Mouse (Mus musculus) gastrocnemius, postnatal 14 days (tissue): Measurements from ENCODE around the gene Rgs6. TPM values are rescaled to one million over a fixed set of nuclear protein-coding genes. Genes with fewer than 3 reads are reported as not detected.

Experiments
- DNase-seq: peaks from one replicate; pipeline ENCODE4 v3.0.0; 2021; ENCODE audit warnings: mixed read lengths
- intact Hi-C: fragments of 180-260 bp; cut with DNase I; formaldehyde crosslinking; loops from one replicate; pipeline ENCODE4 v1.15.1; 2025; ENCODE audit warnings: low total_unique reads
- total RNA-seq, 2 experiments: library from RNA; stranded (reverse); gene quantifications; 2 replicates each; pipeline ENCODE4 v1.2.3; 2021

Rgs6 gene
- total RNA-seq, 2 experiments from 2014 or later = 1.6 to 2.6 TPM

DNA sequence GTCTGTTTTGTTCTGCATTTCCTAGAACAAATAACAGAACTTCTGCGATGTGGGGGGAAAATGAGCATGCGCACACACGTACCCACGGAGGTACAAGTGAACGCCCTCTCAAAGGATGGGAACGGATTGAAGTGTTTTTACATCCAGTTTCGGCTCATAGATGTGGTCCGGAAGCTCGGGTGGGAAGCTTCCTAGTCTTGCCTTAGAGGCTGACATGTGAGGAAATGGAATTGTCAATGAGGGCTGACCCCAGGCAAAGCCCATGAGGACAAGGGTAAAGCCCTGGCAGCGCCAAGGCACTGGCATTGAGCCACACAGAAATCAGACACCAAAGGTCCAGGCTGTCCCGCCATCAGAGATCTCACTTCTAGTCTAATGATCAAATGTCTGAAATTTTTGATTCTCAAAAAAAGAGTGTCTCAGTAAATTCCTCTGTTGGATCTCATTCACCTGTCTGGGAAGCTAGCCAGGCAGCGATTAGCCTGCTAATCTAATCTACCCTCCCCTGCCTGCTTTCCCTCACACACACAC, 457.0 kb downstream of the Rgs6 start:
- no peak for DNase-seq
- intact Hi-C loops = no loop called here

DNA sequence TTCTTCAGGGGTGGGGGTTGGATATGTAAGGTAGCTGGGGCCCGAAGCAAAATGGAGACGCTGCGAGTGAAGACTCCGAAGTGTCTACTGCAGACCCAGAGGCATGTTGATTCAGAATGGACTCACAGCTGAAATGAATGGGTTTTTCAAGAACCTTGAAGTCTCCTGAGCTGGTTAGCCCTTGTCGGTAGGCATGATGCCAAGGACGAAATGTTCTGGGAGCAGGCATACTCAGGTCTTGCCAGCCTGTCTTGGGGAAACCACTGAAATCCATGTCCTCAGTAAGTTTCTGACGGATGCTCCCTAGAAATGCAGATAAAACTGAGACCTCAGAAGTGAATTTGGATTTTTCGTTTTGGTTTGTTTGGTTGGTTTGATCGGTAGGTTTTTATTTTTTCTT, 458.6 kb downstream of the Rgs6 start:
- DNase-seq = no peak

DNA sequence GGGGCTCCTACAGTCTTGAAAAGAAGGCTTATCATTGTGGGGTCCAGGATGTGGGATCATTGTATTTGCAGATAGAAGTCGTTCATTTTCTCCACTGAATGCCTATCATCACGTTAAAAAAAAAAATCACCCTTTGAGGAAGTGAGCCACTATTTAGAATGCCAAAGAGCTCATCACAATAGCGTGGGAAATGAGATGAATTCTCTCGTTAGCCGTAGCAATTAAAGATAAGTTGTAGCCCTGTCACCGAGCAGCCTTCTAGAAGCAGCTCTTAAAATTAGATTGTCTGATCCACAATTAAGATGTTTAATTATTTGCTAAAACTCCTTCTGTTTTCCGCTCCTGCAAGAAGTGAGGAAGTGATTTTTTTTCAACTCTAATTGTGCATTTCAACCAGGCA, 459.6 kb downstream of the Rgs6 start:
- DNase-seq = no peak
- intact Hi-C loops = no loop called here

More for the DNA sequence above, 458.6 kb downstream of the Rgs6 start:
- intact Hi-C loops = no loop called here

DNA sequence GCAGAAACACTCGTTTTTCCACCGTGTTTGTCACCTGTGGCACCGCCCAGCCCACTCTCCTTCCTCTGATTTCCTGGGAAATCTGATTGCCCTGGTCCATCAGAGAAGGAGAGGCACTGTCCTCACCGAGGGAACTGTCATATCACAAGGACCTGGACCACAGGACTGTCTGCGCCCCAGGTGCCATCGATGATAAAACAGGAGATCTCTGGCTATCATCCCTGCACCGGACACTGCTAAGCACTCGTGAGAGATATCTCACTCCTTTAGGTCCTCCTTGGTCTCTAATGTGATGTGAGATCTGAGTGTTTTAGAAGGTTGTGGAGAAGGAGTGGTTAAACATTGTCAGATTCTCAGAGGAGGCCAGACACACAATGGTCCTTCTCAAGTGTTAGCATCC, 462.4 kb downstream of the Rgs6 start:
- intact Hi-C loops = no loop called here
- no peak for DNase-seq

DNA sequence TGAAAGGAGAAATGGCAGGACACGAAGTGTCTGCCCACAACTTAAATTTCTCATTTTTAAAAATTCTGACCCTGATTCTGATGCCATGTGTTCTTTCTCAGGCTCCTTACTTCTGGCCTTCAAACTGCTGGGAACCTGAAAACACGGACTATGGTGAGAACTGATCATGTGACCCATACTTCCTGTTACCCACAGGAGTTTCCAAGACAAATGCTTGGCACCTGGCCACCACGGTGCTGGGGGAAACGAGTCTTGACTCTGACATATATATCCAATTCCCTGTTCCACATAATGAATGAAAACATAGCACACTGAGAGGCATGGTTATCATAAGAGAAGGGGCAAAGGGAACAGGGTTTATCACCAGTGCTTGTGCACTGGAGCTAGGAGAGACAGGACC, 464.3 kb downstream of the Rgs6 start:
- intact Hi-C loops = no loop called here
- DNase-seq = no peak

DNA sequence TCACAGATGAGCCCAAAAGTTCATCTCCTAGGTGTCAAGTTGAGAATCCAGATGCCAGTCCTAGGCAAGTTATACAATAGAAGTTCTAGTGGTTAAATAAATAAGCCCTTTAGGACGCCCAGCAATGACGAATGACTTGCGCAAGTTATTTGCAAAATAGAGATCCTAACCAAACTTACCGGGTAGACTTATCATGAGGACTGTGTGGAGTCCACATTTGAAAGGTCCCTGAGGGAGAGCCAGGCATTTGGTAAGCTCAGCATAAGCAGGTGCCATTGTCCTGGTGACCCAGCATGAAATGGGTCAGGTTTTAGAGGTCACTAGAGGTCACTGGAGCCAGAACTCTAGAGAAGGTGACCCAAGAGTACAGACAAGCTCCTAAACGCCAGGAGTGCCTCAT, 467.6 kb downstream of the Rgs6 start:
- no peak for DNase-seq
- intact Hi-C loops = no loop called here

DNA sequence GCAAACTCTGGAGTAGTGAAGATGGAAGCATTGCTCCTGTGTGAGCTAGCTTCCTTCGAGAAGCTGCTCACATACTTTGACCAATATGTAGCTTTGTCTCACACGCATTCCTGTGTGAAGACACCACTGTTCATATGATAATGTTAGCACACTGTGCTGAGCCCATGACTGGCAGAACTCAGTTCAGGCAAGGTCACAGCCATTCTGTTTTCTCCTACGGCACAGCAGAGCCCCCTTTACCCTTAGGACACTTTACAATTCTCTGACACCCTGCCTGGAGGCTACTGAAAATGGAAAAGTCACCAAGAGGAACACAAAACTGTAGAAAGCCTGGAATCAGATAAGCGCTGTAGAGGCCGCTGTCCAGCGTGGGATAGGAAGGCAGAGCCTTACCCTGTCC, 478.3 kb downstream of the Rgs6 start:
- DNase-seq = no peak
- intact Hi-C loops = no loop called here

DNA sequence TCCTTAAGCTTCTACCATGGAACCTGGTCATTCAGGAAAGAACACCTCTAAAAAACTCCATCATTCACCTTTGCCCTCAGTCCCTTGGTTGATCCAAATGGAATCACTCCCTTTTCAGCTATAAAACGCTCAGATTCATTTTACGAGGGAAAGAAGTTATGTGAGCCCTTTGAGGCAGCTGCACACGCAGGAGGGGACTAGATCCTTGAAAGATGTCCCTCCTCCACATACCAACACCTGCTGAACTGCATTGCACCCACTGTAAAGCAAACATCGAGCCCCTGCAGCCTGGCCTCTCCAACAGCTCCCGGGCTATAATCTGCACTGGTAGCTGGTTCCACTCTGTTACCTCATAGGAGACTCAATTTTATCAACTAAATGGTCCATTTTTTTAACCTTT, 482.8 kb downstream of the Rgs6 start:
- no peak for DNase-seq
- intact Hi-C loops = no loop called here

DNA sequence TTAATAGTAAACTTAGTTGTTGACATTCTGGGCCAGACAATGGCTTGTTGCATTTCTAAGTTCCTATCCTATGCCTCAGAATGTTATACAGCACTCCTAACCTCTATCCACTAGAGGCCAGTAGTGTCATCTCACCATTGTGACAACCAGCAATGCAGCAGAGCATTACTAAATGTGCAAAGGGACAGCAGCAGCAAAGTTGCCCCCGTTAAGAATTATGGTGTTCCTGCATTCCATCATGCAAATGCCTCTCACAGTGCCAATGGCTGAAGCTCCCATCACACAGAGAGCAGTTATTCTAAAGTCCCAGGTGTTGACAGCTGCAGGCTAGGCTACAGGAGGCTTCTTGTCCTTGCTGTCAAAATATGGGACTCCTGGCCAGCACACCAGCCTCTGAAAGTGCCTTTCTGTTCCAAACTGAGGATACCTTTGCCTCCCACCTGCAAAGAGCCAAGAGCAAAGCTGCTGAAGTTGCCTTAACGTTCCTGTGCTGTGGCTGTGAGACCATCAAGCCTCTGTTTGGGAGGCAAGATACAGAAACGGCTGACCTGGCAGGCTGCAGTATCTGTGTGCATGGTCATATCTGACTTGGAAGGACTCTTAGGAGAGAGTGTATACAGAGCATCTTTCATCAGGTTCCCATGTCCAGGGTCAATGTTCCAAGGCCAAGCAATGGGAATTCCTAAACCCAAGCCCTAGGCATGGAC, 484.2 kb downstream of the Rgs6 start:
- intact Hi-C loops = no loop called here
- no peak for DNase-seq

DNA sequence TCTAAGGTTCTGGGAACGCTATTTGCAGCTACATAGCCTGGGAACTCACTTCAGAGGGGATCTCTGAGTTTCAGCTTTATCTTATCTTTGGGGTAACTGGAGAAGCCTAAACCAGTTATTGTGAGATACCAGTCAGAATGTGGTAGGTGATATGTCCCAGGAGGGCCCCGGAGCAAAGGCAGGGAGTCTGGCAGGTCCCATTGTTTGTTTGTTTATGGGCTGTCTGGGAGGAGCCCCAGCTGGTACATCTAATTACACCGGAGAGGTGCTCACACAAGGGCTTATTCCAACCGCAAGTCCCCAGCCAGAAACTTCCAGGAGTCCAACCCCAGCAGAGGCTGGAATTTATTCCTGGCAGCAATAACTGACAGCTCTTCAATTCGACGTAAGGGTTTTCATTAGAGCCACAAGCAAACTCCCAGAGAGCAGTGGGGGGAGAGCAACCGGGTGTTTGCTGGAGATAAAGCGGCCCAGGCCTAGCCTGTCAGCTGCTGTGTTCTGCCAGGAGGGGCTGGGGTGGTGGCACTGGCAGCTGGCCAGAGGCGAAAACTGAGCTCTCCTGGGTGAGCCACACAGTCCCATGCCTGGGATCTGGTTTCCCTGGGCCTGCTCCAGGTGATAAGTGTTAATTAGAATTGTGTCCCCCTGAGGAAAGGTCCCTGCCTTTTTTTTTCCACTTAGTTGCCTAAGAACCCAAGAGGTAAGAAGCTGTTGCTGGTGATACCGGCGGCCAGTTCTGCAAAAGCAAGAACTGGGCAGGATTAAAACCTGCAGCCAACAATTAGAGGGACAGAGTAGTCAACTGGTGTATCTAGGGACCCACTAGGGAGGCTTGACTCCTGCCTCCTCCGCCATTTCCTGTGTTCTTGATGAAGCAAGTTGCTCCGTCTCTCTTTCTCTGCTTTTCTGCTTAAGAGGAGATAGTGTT, 485.1 kb downstream of the Rgs6 start:
- intact Hi-C loops = no loop called here

DNA sequence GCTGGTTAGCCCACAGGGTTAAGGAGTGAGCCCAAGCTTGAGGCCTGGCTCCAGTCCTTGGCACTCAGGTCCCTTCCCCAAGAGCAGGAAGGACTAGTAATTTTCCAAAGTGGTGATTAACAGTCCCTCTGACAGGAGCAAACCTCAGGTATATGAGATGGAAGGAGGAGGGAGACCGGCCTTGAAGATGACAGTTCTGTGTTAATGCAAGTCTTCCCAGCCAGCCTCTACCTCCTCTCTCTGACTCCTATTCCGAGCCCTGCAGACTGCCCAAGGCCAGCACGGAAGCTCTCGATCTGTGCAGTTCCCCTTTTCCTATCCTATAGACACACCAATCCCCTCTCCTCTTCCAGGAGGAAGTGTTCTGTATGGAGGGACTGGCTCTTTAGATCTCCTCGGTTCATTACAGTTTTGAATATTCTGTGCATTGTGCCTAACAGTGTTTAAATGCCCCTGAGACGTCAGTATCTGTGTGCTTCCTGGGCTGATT, 485.8 kb downstream of the Rgs6 start:
- no peak for DNase-seq
- intact Hi-C loops = no loop called here

More for the DNA sequence above, 485.1 kb downstream of the Rgs6 start:
- DNase-seq = peak; percentile 42

DNA sequence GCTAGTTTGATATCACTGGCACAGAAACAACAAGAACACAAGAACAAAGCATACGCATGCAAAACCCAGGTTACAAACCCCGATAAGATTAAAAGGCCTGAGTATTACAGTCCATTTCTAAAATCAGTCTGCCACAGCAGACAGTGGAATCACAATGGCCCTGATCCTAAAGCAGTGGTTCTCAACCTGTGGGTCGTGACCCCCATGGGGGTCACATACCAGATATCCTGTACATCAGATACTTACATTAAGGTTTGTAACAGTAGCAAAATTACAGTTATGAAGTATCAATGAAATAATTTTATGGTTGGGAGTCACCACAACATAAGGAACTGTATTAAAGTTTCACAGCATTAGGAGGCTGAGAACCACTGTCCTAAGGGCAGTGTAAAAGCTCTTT, 488.1 kb downstream of the Rgs6 start:
- intact Hi-C loops = no loop called here

DNA sequence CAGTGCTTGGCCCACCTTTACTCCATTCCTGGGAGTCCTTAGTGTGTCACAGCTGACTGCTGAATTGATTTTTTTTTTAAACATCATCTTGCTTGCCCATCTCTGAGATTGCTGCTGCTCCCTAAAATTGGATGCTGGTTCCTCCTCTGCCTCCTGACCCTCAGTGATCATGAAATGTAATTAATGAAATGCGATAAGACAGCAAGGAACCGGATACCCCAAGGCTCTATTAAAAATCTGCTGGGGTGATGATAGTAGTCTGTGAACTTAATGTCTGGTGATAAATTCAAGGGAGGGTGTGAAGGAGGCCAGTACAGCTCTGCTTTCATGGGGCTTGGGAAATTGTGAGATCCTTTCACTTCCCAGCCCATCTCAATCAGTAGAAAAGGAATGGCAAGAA, 489.4 kb downstream of the Rgs6 start:
- DNase-seq = no peak
- intact Hi-C loops = no loop called here

More for the DNA sequence above, 488.1 kb downstream of the Rgs6 start:
- no peak for DNase-seq

DNA sequence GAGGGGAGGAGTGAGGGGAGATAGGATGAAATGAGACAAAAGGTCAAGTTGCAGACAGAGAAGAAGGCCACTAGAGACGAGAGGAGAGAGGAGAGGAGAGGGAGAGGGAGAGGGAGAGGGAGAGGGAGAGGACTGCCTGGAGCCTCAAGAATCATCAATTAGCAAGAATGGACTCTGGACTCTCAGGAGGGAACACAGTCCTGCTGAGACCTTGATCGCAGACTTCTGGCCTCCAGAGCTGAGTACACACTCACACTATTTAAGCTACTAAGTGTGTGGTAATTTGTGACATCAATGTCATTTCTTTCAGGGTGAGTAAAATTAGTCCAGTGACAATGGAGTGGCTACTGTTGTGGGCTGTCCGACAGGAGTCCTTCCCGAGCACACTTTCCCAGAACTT, 495.3 kb downstream of the Rgs6 start:
- intact Hi-C loops = no loop called here
- no peak for DNase-seq

DNA sequence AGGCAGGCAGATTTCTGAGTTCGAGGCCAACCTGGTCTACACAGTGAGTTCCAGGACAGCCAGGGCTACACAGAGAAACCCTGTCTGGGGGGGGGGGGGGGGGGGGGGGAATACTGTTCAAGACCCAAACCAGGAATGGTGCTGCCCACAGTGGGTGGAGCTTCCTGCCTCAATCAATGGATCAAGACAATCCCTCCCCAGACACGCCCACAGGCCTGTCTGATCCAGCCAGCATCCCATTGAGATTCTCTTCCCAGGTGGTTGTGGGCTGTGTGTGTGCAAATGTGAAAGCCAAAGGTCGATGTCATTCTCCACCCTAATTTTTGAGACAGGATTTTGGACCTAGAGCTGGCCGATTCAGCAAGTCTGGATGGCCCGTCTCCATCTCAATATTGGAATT, 496.5 kb downstream of the Rgs6 start:
- no peak for DNase-seq
- intact Hi-C loops = no loop called here

DNA sequence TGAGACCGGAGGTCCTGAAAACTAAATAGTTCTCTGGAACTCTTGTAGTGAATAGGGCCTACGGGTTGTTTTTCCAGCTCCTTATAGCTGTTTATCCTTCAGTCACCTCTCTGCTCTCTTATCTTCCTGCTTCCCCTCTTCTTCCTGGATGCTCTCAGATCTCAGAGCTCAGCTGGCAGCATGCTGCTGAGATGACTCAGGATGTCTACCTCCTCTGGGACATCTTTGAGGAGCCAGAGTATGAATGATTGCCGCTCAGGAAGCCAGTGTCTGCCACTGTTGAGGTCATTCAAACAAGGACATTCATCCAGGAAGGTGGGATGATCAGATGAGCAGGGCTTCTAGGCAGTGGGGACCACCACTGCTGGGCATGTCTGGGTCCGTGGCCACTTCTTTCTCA, 498.9 kb downstream of the Rgs6 start:
- intact Hi-C loops = no loop called here
- DNase-seq = no peak

DNA sequence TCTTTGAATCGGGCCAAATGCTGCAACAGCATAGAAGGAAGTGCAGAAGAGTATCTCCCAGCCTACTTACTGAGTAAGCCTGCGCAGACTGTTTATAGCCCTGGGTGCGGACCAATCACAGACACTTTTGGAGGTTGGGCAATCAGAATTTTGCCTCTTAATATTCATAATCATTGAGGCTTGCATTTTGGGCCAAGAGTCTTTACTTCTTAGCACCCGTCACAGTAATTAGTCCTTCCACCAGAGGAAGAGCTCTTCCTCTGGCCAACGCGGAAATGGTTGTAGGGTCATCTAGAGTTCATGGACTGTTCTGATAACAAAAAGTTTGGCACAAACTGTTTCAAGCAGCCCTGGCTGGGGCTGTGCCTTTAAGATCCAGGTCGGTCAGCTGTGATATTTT, 499.5 kb downstream of the Rgs6 start:
- intact Hi-C loops = no loop called here
- no peak for DNase-seq

DNA sequence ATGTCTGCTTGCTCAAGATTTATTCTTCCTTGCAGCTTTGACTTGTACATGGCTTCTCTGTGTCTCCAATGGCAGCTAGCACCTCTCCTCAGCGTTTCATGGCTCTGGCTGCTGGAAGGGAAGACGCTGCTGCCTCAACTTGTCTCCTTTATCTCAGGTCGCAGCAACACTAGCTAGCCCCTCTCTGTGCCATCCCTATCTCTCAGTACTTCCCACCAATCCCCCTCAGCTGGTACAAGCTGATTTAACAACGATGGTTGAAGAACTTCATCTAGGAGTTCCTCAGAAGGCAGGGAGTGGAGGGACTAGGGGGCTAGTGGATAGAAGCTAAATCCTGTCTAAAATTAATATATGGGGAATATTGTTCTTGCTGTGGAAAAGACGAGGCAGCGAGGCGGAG, 503.9 kb downstream of the Rgs6 start:
- intact Hi-C loops = no loop called here
- no peak for DNase-seq

DNA sequence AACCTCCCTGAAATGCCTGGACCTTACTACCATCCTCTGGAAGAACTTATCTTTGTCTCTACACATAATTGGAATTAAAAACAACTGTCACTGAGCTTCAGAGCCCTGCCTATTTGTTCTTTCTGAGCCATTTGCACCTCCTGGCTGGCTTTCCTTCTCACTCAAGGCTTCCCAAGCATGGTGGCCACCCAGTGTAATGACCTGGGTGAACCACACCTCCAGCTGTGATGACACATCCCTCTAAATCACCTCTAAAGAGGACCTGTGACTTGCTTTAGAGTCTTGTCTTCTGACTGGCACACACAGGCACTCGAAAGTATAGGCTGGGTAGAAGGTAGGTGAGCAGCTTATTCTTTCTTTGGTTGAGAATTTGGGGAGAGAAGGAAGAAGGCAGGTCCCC, 509.7 kb downstream of the Rgs6 start:
- intact Hi-C loops = no loop called here
- DNase-seq = no peak

DNA sequence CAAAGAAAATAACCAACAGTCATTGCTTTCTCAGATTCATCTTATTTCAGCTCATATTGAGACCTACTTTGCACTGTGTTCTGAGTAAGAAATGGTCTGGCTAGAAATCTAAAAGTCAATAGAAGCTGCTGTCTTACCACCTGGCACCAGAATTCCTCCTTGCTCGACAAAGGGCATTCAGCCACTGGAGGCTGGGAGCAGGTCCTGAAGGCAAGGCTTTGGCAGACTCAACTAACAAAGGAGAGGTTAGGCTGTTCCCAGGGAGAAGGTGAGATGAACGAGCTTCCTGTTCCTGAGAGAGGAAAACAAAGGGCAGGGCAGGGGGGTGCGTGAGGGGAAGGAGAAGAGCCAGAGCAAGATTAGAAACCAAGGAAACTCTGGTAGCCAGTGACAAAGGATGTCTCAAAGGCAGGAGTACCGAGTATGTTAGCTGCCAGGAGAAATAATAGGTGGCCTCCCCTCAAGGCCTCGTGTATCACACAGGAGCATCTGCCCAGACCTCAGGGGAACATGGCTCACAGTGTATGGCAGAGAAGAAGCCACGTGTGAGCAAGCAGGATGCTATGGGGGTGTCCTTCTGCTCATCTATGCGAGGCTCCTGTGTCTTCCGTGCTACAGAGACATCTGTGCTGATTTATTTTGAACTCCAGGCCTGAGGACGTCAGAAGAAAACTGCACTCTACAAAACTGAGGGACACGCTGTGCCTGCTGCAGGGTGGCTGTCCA, 510.7 kb downstream of the Rgs6 start:
- intact Hi-C loops = no loop called here
- no peak for DNase-seq
